Mouse (Mus musculus) ovary, adult 18-20 months (tissue): ENCODE measurements at regions not wholly inside any gene's neighbourhood (a gene's known extent, or its start where the extent isn't known, plus 50 kb on each side); places are given as distances from the start of the nearest gene placed in this dataset.

Experiments used
- DNase-seq: peaks from one replicate; pipeline ENCODE4 v3.0.0; 2022; ENCODE audit warnings: low spot score, mixed read lengths

- DNase-seq, result no peak
These were observed 89.2 kb upstream of the Rab11fip2 start for GRCm38 (mm10) chr19:60032667-60033066.

- DNase-seq, result no peak
These were observed 86.8 kb upstream of the Rab11fip2 start for GRCm38 (mm10) chr19:60030212-60030788.

DNA sequence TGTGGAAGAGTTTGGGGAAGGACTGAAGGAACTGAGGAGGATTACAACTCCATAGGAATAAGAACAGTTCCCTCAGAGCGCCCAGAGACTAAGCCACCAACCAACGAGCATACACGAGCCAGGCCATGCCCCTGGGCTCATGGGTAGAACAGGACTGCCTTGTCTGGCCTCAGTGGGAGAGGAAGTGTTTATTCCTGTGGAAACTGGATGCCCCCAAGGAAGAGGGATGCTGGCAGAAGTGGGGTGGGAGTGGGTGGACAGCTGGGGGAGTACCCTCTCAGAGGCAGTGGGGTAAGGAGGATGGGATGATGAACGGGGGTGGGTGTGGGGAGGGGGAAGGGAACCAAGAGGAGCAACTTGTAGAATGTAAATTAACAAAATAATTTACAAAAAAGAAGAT, 86.3 kb upstream of the Rab11fip2 start:
- no peak for DNase-seq

- DNase-seq, result no peak
These were observed 72.3 kb upstream of the Rab11fip2 start for GRCm38 (mm10) chr19:60015614-60016300.

- DNase-seq, result no peak
These were observed 52.1 kb upstream of the Rab11fip2 start for GRCm38 (mm10) chr19:59995557-59995956.
